Mouse (Mus musculus): Measurements from ENCODE around the gene Palm3.
A peak's percentile ranks its signal among the peaks of the same experiment; 100 is the strongest.
"Not testable (repeated sequence)": the region's sequence is repeated elsewhere in the genome, so short reads cannot be mapped to it uniquely, and the experiment has no call there.

The Palm3 gene

GRCm38 (mm10) chr8:83997511-83998141 lies 23.6 kb upstream of the Palm3 start, which contains the start of gene Samd1:
TSS of gene Samd1 (plus strand) at chr8:83997672.
- DNase-seq (ENCODE audit: low read depth, low spot score): peak; percentile 74

DNA sequence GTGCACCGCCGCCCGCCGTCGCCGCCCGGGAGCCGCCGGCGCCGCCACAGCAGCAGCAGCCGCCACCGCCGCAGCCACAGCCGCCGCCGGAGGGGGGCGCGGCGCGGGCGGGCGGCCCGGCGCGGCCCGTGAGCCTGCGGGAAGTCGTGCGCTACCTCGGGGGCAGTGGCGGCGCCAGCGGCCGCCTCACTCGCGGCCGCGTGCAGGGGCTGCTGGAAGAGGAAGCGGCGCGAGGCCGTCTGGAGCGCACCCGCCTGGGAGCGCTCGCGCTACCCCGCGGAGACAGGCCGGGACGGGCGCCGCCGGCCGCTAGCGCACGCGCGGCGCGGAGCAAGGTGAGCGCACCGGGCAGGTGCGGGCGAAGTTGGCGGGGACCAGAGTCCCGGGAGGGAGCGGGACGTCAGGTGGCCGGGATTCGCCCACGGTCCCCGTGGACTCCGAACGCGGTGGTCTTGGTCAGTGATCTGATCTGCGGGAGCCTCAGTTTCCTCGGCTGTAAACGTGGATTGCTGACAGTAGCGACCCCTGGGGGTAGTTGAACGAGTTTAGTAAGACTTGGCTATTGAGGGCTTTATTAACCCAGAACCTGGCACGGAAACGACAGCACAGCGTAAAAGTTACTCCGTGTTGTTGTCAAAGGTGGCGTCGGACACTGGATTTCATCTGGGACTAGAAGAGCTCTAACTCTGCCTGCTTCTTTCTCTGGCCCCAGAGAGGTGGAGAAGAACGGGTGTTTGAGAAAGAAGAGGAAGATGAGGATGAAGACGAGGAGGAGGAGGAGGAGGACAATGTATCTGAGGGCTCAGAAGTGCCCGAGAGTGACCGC lies 22.8 kb upstream of the Palm3 start:
- DNase-seq (ENCODE audit: low read depth, low spot score): peak; percentile 84

- DNase-seq (ENCODE audit: low read depth, low spot score): no peak
Observed at GRCm38 (mm10) chr8:83999057-83999705, 22.1 kb upstream of the Palm3 start.

DNA sequence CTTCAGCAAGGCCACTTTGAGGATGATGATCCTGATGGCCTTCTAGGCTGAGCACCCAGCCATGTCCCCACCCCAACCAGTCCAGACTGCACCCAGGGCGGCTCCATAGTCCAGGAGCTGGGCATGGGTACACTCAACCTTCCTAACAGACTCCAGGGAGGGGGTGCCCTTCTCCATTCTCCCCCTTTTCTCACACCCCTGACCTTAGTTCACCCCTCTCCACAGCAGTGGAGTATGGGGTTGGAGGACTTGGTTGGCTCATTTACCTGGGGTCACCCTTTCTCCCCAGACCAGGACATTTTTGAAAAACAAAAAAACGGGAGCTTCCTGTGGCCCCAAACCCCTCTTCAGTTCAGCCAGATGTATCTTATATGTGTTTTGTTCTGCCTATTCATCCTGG lies 21.4 kb upstream of the Palm3 start:
- DNase-seq (ENCODE audit: low read depth, low spot score): no peak

DNA sequence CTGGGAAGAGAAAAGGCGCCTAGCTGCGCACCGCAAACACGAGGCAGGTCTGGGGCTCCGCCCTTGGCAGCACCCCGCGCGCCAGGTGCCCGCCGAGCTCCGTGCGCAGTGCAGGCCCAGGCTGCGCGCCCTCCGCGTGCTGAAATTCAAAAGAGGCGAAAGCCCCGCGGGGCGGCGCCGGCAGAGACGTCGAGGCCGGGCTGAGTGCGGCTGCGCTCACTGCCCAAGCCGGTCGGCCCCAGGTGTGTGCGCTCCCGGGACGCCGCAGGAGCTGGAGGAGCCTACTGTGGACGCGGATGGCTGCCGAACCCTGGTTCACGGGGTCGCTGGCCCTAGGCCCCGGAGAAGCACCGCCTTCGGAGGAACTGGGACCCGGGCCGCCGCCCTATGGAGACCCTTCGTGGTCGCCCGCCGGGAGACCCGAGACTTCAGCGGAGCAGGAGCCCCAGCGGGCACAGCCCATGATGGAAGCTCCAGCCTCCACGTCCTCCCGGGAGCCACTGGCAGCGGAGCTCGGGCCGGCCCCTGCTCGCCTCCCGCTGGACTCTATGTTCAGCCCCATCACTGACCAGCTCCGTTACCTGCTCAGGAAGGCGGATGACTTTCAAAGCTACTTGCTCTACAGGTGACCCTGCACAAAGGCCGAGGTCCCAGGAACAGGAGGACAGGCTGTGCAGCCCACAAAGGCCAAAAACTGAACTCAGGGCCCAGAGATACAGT lies 19.8 kb upstream of the Palm3 start, which contains the start of gene 1700067K01Rik:
TSS of gene 1700067K01Rik (plus strand) at position 222 of the 720 bp plus-strand sequence.
- DNase-seq (ENCODE audit: low read depth, low spot score): no peak

DNA sequence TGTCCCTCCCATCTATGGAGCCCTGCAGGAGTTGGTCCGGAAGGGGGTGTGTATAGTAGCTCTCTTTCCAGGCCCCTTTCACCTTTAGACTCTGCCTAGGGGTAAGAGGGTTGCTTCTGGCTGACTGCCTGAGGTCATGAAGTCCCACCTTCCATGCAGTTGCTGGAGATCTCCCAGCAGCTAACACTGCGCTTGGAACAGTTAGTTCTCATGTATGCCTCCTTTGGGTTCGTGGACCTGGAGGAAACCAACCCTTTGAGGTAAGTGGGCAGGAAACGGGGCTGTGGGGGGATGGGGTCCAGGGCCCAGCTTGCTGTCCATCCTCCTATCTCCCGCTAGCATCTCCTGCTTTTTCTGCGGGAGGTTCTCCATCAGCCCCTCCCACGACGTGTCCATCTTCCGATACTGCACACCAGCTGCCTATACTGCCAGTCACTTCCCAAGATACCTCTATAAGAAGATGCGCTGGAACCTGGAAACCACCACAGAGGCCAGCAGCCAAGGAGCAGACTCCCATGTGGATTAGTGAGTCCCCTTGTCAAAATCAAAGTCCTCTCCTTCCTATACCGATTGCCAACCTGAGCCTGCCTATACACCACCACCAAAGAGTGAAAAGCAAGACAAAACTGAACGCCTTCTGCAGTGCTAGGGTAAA lies 18.2 kb upstream of the Palm3 start:
- no peak for DNase-seq (ENCODE audit: low read depth, low spot score)

- no peak for DNase-seq (ENCODE audit: low read depth, low spot score)
Observed at GRCm38 (mm10) chr8:84003612-84004246, 17.5 kb upstream of the Palm3 start.

GRCm38 (mm10) chr8:84004533-84005201 lies 16.6 kb upstream of the Palm3 start:
- DNase-seq (ENCODE audit: low read depth, low spot score): peak; percentile 98

GRCm38 (mm10) chr8:84005502-84005901 lies 15.8 kb upstream of the Palm3 start:
- DNase-seq (ENCODE audit: low read depth, low spot score): not testable (repeated sequence)

DNA sequence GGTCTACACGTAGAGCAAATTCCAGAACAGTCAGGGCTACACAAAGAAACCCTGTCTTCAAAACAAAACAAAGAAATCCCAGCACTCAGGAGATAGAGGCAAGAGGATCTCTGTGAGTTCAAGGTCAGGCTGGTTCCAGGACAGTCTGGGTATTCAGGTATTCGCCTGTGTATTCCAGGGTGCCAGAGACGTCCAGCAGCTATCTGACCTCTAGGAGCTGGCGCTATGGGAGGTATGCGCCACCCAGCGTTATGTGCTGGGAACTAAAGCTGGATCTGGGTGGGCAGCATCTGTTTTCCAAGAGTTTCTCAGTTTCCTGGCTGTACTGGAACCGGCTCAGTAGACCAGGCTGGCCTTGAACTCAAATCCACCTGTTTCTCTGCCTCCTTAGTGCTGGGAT lies 12.9 kb upstream of the Palm3 start:
- no peak for DNase-seq (ENCODE audit: low read depth, low spot score)

GRCm38 (mm10) chr8:84009876-84010275 lies 11.4 kb upstream of the Palm3 start:
- DNase-seq (ENCODE audit: low read depth, low spot score): peak; percentile 88

GRCm38 (mm10) chr8:84010625-84011611 lies 10.4 kb upstream of the Palm3 start:
- peak; percentile 82 for DNase-seq (ENCODE audit: low read depth, low spot score)

DNA sequence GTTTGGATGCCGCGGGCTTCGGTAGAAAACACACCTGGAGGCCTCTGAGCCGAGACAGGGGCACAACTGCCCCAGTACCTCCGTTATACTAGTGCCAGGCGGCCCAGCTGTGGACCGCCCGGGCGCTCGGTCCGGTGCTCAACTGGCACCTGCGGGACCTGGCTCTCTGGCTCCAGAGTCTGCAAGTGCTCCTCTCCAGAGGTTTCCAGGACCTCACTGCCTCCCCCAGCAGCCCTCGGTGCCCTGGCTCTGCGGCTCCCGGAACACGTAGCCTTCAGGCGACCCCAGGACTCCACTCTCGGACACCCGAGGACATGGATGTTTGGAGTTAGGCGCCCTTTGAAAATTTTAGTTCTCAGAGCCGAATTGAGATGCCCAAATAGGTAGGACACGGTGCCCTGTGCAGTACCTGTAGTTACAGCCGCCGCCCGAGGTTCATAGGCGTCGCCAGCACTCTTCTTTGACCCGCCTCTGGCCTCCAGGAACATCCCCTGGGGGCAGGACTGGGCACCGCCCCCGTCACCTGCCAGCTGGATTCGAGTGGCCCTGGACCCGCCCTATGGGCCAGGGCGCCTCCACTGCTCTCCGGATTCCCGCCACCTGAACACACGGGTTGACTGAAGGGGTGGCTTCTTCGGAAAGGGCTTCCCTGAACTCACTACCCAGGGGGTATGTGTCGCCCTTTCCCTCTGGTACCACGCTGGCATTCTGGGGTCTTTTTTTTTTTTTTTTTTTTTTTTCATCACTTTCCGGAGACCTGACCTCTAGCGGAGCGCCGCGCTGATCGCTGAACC lies 9.4 kb upstream of the Palm3 start, which contains the start of gene 2210011C24Rik:
TSS of gene 2210011C24Rik (minus strand) at position 467 of the 794 bp plus-strand sequence.
- DNase-seq (ENCODE audit: low read depth, low spot score): peak; percentile 48

GRCm38 (mm10) chr8:84012499-84013165 lies 8.6 kb upstream of the Palm3 start:
- no peak for DNase-seq (ENCODE audit: low read depth, low spot score)

DNA sequence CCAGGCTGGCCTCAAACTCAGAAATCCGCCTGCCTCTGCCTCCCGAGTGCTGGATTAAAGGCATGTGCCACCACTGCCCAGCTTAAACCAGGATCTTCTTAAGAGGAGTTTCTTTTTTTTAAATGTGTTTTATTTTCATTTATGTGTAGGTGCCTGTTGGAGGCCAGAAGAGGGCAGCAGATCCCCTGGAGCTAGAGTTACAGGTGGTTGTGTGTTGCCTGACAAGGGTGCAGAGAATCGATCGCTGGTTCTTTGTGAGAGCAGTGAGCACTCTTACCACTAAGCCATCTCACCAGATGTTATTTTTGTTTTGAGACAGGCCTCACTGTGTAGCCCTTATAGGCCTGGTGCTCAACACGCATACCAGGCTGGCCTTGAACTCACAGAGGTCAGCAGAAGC lies 5.4 kb upstream of the Palm3 start:
- DNase-seq (ENCODE audit: low read depth, low spot score): no peak

DNA sequence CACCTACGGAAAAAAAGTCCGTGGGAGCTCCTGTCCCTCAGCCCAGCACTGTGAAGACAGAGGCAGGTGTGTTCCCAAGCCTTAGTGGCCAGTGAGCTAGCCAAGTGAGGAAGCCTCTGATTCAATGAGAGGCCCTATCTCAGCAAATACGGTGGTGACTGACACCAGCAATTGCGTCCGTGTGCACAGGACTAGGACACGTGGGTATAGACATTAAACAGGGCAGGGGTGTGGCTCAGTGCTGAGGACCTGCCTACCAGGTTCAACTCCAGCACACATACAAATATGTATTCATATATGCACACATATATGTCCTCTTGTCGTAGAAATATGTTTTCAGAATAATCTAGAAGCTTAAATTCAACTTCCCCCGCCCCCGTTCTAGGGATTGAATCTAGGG lies 1.5 kb upstream of the Palm3 start:
- DNase-seq (ENCODE audit: low read depth, low spot score): no peak

DNA sequence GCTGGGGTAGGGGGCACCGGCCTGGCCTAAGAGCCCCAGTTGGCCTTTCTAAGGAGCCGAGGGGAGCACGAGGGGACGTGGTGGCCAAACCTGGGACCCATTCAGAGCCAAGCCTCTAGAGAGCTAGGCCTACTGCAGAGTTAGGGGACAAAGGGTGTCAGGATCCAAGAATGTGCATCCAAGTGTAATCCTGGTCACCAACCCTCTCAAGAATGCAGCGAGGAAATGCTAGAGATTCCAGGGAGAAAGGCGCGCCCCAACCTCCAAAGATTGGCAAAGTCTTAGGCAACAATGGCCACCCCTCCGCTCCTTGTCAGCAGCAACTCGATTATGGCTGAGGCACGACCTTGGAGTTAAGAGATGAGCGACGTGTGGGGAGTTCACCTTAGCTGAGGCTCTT lies 298 bp downstream of the Palm3 start:
- DNase-seq (ENCODE audit: low read depth, low spot score): no peak

Measured in CD4-positive, CD25-positive, alpha-beta regulatory T cell, adult 2 months (primary cell).